Mouse (Mus musculus) frontal cortex, postnatal 14 days (tissue): ENCODE data around the gene Wfikkn1.

Source experiments
- DNase-seq, 2 experiments: peaks; one replicate each; pipeline ENCODE4 v3.0.0; 2022; ENCODE audit warnings: low spot score in 2 of 2

Wfikkn1 gene

DNA sequence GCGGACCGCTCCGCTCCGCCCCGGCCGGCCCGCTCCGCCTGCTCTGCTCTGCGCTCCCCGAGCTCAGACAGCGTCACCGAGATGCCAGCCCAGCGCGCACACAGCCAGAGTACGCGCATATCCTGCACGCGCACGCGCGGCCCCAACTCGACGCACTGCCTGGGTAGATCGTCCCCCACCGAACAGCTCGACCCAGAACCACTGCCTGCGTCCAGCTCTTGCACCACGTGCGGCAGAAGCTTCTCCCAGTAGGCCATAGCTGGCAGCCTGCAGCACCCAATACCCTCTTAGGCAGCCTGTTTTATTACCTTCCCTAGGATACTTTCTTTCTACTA, 43.6 kb downstream of the Wfikkn1 start, which contains the start of gene Rhbdl1:
Gene Rhbdl1, minus strand, starts transcription at position 220 of the 335 bp plus-strand sequence.
- DNase-seq, result peak; percentile 78 to 80

DNA sequence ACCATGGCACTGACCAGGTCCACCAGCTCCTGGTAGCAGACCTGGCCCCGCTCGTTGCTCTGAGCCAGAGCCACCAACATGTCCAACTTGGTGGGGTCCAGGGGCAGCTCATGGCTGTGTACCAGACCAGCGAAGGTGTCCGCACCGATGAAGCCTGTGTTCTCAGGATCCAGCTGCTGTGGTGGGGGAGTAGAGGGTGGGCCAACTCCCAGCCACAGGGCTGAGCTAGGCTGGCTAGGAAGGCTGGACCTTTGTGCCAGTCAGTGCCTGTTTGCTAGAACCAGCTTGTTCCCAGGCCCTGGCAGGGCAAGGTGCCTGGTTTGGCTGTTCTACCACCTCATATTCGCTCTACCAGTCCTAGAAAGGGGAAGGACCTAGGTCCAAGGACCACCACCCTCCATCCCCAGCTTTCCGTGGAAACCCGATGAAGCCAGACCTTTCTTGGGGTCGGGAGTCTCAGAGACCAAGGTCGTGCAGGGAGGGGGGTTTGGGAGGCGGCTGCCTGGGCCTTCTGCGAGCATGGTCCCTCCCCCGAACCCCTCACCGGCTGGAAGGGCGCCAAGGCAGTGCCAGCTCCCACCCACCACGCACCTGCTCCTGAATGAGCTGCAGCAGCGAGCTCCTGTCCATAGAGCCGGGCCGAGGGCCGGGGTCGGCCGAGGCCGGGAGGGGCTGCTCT, 44.1 kb downstream of the Wfikkn1 start:
- peak; percentile 44 for DNase-seq

DNA sequence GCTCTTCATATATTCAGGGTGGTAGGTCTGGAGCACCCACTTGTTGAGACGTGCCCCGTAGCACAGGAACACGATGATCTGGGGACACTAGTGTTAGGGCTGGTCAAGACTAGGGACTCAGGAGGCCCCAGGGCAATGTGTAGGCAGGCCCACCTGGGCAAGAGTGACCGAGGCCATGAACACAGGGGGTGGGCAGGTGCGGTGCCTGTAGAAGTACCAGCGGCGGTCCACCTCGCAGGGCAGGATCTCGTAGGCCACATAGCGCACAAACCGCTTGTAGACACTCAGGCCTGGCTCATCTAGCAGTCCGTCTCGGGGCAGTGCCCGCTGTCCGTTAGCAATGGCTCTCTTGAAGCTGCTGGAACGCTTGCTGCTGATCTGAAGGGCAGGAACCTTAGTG, 44.8 kb downstream of the Wfikkn1 start:
- DNase-seq, result peak in 1 of 2 experiments; percentile 31

DNA sequence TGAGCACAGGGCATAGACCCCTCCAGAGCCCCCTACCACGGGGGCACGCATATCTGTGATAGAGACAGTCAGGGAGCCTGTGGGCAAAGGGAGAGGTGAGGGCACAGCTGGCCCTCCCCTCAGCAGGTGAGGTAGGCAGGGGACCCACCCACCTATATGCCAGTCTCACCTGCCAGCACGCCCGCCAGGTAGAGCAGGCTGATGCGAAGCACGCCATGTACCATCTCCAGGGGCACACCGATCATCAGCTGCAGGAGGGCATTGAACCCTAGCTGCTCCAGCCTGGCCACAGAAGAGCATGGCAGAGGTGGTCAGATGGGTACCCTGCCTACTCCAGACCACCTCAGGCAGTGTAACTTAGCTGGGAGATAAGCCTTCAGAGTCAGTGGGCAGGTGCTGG, 45.4 kb downstream of the Wfikkn1 start:
- DNase-seq, result peak in 1 of 2 experiments; percentile 24

DNA sequence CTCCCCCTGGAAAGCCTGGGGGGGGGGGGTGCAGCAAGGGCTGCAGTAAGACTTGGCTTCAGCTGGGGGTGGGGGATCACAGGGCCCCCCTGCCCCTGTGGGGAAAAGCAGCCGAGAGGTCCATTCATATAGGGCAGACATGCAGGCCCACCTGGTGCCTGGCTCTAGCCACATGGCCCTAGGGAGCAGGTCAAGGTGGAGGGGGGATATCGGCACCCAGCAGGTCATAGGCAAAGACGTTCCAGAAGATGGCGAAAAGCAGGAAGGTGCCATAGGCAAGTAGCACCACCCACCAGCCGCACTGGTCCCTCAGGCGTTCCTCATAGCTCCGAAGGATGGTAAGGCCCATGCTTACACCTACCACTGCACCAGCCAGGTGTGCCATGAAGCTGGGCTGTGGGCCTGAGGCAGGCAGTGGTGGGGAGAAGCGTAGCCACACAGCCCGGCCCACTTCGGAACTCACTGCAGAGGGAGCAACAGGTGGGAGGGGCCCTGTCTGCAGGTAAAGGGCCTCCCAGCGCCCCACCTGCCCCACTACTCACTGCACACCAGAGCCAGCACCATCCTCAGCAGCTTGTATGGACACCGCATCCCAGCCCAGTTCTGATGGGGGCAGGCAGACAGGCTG, 45.9 kb downstream of the Wfikkn1 start:
- DNase-seq, result peak in 1 of 2 experiments; percentile 29

DNA sequence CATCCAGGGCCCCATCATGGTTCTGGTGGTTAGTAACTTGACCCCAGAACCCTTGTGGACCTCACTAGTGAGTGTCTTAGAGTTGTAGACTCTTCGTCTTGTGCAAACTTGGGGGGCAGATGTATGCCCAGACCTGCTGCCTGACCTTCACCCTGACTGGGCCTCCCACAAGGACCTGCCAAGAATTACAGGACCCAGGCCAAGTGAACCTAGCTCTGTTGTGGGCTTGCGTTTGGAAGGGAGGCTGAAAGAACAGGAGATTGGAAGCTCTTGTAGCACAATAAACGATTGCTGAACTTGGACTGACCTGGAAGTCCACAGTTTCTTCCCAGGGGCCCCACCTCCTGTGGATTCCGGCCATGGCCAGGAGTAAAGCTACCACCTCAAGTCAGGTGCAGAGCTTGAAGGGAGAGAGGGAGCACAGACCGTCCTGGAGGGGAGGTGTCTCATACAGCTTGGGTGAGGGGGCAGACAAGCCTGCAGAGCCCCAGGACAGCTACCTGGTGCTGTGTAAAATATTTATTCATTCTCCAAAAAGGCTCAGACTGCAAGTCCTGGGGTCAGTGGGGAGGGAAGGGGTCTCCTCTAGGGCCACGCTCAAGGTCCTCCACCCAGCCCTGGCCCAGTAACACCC, 46.6 kb downstream of the Wfikkn1 start:
- DNase-seq, result peak in 1 of 2 experiments; percentile 25

DNA sequence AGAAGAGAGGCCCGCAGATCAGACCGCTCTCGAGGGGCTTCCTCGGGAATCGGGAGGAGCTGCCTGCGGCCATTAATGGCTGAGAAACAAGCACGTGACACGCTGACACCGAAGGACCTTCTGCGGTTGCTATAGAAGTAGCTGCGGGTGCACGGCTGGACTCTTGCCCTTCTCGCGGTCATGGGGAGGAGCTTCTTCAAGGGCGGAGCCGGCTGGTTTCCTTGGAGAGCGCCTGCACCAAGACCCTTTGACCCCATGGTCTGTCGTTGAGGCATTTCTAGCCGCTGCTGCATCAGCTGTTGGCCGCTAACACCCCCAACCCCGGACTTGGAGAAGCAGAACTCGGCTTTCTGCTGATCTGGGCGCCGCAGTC, 47.4 kb downstream of the Wfikkn1 start, which contains the start of gene Stub1:
Gene Stub1, minus strand, starts transcription at position 114 of the 373 bp plus-strand sequence.
- DNase-seq, result peak in 1 of 2 experiments; percentile 88

DNA sequence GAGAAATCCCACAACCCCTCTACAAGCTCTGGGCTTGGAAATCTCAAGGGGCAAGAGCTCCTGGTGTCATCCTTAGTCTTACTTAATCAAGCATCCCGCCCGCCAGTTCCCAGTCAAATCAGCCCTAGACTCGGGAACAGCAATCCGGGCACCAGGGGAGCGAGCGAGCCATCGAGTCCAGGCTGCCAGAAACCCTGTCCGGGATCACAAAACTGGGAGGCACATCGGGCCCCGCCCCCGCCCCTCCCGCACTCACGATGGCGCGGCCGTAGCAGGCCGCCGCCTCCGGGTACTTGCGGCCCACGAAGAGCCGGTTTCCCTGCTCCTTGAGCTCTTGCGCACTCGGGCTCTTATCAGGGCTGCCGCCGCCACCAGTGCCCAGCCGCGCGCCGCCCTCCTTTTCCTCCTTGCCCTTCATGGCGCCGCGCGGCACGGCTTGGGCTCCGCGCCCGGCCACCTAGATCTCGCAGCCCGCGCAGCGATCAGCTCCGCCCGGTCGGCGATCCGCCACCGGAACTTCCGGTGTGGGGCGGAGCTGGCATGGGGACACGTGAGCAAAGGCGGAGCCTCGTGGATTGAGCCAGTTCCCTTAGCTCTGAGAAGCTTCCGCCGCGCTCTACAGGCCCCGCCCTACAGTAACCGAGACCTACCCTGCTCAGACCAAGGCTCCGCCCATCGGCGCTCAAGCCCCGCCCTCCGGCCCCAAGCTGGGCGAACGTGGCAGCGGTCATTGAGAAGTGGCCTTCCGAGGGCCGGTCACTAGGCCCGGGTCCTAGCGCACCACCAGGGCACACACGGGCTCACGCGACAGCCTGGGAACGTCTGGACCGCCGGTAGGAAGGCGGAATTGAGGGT, 48.0 kb downstream of the Wfikkn1 start:
- DNase-seq, result peak; percentile 98 to 99

DNA sequence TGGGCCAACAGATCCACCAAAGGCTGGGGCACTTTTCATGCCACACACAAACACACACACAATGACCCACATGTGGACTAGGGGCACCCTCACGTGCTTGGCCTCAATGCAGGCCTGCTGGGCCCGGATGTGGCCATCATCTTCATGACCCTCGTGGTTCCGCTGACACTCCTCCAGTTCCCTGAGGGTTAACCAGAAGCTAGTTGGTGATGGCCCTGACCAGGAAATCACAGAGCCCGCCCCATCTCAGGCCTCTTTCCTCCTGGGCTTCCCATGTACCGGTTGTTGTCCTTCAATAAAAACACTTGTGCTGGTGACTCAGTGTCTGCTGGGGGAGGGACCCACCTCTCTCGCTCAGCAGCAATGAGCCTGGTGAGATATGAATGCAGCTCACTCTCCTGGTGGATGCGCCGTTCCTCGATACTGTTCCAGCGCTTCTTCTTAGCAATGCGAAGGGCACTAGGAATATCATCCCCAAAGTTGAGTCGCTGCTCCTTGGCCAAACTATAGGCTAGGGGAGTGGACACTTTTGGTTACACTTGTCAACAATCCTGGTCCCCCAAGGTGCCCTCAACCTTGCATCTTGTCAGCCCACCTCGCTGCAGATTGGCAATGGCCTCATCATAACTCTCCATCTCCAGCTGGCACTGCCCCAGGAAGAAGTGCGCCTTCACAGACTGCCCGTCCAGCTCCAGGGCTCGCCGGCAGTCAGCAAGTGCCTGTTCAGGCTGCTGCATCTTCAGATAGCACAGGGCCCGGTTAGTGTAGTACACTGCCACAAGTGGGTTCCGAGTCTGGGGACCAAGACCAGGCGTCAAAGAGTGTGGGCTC, 49.0 kb downstream of the Wfikkn1 start:
- DNase-seq, result peak in 1 of 2 experiments; percentile 33

DNA sequence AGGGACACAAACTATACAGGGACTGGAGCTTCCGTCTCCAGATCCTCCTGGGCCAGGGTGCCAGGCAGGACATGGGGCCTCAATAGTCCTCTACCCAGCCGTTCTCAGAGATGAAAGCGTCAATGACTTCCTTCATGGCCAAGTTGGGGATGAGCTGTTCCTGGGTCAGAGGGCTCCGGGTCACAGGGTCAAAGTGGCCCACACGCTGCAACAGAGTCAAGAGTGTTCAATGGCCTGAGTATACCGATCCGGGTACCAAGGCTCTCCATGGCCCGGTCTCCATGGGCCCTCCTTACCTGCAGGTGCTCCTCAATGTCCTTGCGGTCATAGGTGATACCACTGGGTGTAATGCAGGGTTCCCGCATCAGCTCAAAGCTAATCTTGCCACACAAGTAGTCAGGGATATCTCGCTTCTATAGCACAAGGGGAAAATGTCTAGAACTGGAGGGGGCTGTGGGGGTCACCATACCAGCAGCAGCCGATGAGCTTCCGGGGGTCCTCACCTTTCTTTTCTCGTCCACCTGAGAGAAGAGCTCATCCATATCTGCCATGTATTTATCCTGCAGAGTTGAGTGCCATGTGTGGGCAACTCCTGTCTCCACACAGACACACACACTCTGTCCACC, 49.7 kb downstream of the Wfikkn1 start:
- DNase-seq, result no peak

DNA sequence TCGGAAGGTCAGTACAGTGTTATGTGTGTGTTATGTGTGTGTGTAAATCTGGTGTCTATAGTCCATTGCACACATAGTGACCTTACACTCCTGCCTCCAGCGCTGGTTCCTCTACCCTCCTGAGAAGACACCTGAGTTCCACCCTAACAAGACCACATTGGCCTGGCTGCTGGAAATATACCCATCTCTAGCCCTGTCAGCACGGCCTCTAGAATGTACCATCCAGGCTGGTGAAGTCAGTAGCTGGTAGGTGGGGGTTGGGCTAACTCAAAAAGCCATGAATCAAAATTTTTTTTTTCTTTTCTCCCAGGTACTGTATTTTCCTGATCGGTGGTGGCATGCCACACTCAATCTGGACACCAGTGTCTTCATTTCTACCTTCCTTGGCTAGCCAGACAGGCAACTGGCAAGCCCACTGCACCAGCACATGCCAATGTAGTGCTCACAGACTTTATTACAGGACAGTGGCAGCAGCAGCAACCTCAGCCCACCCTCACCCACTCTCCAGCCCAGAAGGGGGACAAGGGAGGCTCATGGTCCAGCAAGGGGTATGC, 50.4 kb downstream of the Wfikkn1 start:
- no peak for DNase-seq

DNA sequence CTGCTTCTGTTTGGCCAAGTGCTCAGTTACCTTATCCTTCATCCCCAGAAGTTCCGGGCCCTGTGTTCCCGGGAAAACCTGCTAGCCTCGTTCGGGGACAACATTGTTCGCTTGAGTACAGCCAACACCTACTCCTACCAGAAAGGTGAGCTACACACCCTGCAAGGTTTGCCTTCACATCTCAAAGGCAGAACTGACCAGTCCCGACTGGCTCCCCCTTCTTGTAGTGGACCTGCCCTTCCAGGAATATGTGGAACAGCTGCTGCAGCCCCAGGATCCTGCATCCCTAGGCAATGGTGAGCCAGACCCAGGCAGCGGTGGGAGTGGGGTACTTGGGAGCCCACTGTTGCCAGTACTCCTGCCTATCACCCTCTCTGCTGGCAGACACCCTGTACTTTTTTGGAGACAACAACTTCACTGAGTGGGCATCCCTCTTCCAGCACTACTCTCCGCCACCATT, 51.1 kb downstream of the Wfikkn1 start:
- peak in 1 of 2 experiments; percentile 22 for DNase-seq

DNA sequence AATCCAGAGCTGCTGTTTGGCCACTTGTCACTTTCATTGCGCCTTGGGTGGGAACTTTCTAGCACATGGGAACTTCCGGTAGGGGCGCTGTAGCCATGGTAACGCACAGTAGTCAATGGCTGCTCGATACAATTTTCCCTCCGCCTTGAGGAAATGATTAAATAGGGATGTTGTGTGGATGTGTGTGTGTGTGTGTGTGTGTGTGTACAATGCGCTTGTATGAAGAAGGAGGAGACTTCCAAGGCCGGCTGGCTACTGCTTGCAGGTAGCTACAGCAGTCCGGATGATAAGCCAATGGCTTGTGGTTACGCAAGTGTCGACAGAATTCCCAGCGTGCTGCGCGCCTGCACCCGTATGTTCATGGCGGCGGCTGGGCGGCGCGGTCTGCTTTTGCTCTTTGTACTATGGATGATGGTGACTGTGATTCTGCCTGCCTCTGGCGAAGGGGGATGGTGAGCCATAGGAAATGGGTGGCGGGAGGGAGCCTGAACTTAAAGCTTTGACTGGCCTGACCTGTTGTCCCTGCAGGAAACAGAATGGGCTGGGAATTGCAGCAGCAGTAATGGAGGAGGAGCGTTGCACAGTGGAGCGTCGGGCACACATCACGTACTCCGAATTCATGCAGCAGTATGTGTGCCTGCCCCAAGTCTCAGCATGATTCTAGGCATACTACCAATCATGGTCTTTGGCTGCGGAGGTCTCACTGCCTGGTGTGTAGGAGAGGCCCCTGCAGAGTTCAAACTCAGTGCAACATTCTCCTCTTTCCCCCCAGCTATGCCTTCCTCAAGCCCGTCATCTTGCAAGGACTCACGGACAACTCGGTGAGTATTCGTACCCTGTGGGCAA, 51.7 kb downstream of the Wfikkn1 start, which contains the start of gene Jmjd8:
Gene Jmjd8, plus strand, starts transcription at position 156 of the 846 bp plus-strand sequence.
- DNase-seq, result peak; percentile 79 to 80

DNA sequence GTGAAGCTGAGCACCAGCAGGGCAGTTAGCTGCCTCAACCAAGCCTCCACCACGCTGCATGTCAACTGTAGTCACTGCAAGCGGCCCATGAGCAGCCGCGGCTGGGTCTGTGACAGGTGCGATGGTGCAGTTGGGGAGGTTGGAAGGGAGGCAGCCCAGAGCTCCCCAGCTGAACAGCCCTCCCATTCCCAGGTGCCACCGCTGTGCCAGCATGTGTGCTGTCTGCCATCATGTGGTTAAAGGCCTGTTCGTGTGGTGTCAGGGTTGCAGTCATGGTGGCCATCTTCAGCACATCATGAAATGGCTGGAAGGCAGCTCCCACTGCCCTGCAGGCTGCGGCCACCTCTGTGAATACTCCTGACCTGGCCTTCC, 52.4 kb downstream of the Wfikkn1 start:
- DNase-seq, result peak in 1 of 2 experiments; percentile 31
